Mouse (Mus musculus) Patski (cell line): ENCODE measurements around the gene Sh3tc1. TPM values are rescaled to one million over a fixed set of nuclear protein-coding genes. Genes with fewer than 3 reads are reported as not detected.

Experiments
- ATAC-seq: fragments of 100-300 bp; one replicate; pipeline ENCODE4 v1.8.0; 2021
- CTCF ChIA-PET: fragments of 350-600 bp; sonication (Branson Sonifier 250); formaldehyde crosslinking; loops from one replicate; lab custom pipeline; 2022; ENCODE audit warnings: inconsistent platforms; lab: Charles Lee
- POLR2A ChIA-PET: fragments of 350-600 bp; sonication (Branson Sonifier 250); formaldehyde crosslinking; loops from one replicate; lab custom pipeline; 2022; ENCODE audit warnings: antibody characterized with exemption, inconsistent platforms; lab: Charles Lee
- DNase-seq: peaks from one replicate; pipeline ENCODE4 v3.0.0-alpha.2; 2011; ENCODE audit warnings: low read depth, low spot score
- H3K27me3 ChIP-seq: fragments of 371-371 bp; one replicate; pipeline ENCODE4 v1.5.1; 2021
- CTCF ChIP-seq: fragments of 100-300 bp; IDR thresholded peaks from one replicate; pipeline ENCODE4 v1.5.1; 2021
- in situ Hi-C: fragments of 300-500 bp; cut with MboI; formaldehyde crosslinking; loops from 3 replicates; pipeline ENCODE4 v1.11.1; 2018; ENCODE audit warnings: low pct_unique_long_range_greater_than_20kb, mixed read lengths
- polyA plus RNA-seq: library from polyadenylated mRNA; unstranded; gene quantifications from one replicate; pipeline ENCODE4 v1.2.3, GENCODE M21; 2021

The Sh3tc1 gene
- polyA plus RNA-seq, 1 experiment from 2014 or later, result 25.1 TPM

GRCm38 (mm10) chr5:35655753-35656485 is 83.9 kb downstream of the Sh3tc1 start:
- DNase-seq, result no peak
- ChIA-PET POLR2A (interaction anchor here (1.0 to 1.5 kb wide), 2 partner anchors 8 to 73 kb away, joined by 3 read pairs; no protein-coding TSS in a partner anchor), CTCF (interaction anchor here (1.3 to 1.5 kb wide), 2 partner anchors 8 to 19 kb away, joined by 3 to 5 read pairs; no protein-coding TSS in a partner anchor)
- in situ Hi-C loops, result no loop called here
- TF ChIP-seq CTCF, result no peak
- H3K27me3 ChIP-seq, result no peaks in the 10 kb centered on the region
- ATAC-seq, result no peak

GRCm38 (mm10) chr5:35653743-35654395 is 85.9 kb downstream of the Sh3tc1 start:
- ChIA-PET CTCF (no interaction called here), POLR2A (no interaction called here)
- no peak for TF ChIP-seq CTCF
- DNase-seq, result no peak
- ATAC-seq, result no peak
- H3K27me3 ChIP-seq, result no peaks in the 10 kb centered on the region
- in situ Hi-C loops, result no loop called here

GRCm38 (mm10) chr5:35652872-35653271 is 86.9 kb downstream of the Sh3tc1 start:
- H3K27me3 ChIP-seq, result no peaks in the 10 kb centered on the region
- TF ChIP-seq CTCF, result no peak
- ChIA-PET POLR2A (no interaction called here), CTCF (no interaction called here)
- in situ Hi-C loops, result no loop called here
- ATAC-seq (no peak), DNase-seq (no peak)

- no peak for TF ChIP-seq CTCF
- POLR2A ChIA-PET, result no interaction called here
- no peak for ATAC-seq
- H3K27me3 ChIP-seq, result no peaks in the 10 kb centered on the region
- DNase-seq, result no peak
- in situ Hi-C loops, result no loop called here
- CTCF ChIA-PET, result no interaction called here
Observed at GRCm38 (mm10) chr5:35652319-35652718, 87.5 kb downstream of the Sh3tc1 start.

- DNase-seq (no peak), ATAC-seq (no peak)
- H3K27me3 ChIP-seq, result no peaks in the 10 kb centered on the region
- TF ChIP-seq CTCF, result no peak
- in situ Hi-C loops, result no loop called here
- POLR2A ChIA-PET, result interaction anchor here (0.8 kb wide), 1 partner anchor 9 kb away, joined by 3 read pairs; no protein-coding TSS in a partner anchor
- CTCF ChIA-PET, result interaction anchor here (1.0 to 1.5 kb wide), 3 partner anchors 9 to 18 kb away, joined by 4 to 6 read pairs (median 5); no protein-coding TSS in a partner anchor
Observed at GRCm38 (mm10) chr5:35648230-35648629, 91.6 kb downstream of the Sh3tc1 start.

- DNase-seq (peak; percentile 58), ATAC-seq (peak; percentile 48)
- in situ Hi-C loops, result no loop called here
- CTCF ChIA-PET, result interaction anchor here (1.0 to 1.5 kb wide), 3 partner anchors 9 to 17 kb away, joined by 4 to 6 read pairs (median 5); no protein-coding TSS in a partner anchor
- TF ChIP-seq CTCF, result no peak
- POLR2A ChIA-PET, result no interaction called here
- H3K27me3 ChIP-seq, result no peaks in the 10 kb centered on the region
Observed at GRCm38 (mm10) chr5:35647562-35647961, 92.2 kb downstream of the Sh3tc1 start.

Other genes starting within 250 kb of the Sh3tc1 start
- gene Cpz, start 214.3 kb downstream of the Sh3tc1 start, polyA plus RNA-seq, result 0.12 TPM
- 6.1 TPM for gene Trmt44, start 164.9 kb downstream of the Sh3tc1 start, polyA plus RNA-seq
- 44.7 TPM for gene Acox3, start 156.9 kb downstream of the Sh3tc1 start, polyA plus RNA-seq
- gene Htra3, start 60.2 kb downstream of the Sh3tc1 start, polyA plus RNA-seq, result 0.36 TPM
- gene Ablim2, start 17.9 kb upstream of the Sh3tc1 start, polyA plus RNA-seq, result 0.98 TPM
- gene Afap1, start 153.3 kb upstream of the Sh3tc1 start, polyA plus RNA-seq, result 65.9 TPM